Comparison of ENCODE assay signal across 9 mouse cellular contexts in the genomic region with DNA sequence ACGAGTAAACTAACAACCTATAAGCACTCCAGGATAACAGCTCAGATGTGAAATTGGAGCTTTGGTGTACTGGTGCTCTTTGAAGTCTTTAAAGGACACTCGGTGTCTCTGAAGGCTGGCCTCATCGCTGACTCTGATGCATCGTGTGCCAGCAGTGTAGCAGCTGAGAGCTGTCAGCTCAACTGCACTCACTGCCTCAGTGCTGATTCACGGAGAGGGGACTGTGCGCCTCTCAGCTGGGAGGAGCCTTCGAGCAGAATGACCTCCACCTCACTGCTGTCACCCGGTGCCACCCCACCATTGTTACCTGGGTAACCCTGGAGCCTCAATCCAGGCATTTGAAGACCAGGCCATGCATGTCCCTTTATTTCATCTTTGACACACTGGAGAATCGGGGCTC. TPM values are rescaled to one million over a fixed set of nuclear protein-coding genes. Genes with fewer than 3 reads are reported as not detected.
DNase-seq lines count a peak whose midpoint lies in the region; ATAC-seq lines count a peak whose summit lies in the region.
"Had no signal": no experiment of that assay in that cellular context is flagged by ENCODE, and none has a peak within 500 bp of the region (broad histone marks: within the 10 kb centered on the region; RNA-seq: fewer than 3 reads in every experiment).

No protein-coding gene starts in this region.

- ATAC-seq in forebrain, embryonic 13.5 days = 0 out of 2 replicates have a peak, but pooled peaks have one; percentile 16
- ATAC-seq in forebrain, embryonic 16.5 days = no peak
- peak; percentile 73; the same call in 1 of the 2 replicates for ATAC-seq in kidney, embryonic 14.5 days (ENCODE audit: low FRiP score, low TSS enrichment)

- DNase-seq in kidney, postnatal 25 days = no peak
- peak; percentile 75 for DNase-seq in adrenal gland, adult 8-10 months
- DNase-seq in lung, postnatal 10 days = peak; percentile 16
- no peak for DNase-seq in B cell, adult 2 months
- DNase-seq in frontal cortex, adult 2 months (ENCODE audit: extremely low spot score in 1 of 2, low spot score in 1 of 2) = no peak

- H3K9ac ChIP-seq in forebrain, embryonic 13.5 days = no peak overlapping the region
- no peak overlapping the region for H3K9ac ChIP-seq in forebrain, embryonic 16.5 days (replicated peaks; ENCODE audit: low read depth, low read length)
- no peak overlapping the region for H3K9ac ChIP-seq in kidney, embryonic 14.5 days (ENCODE audit: low read depth, low read length)
- H3K9ac ChIP-seq: limb, embryonic 15.5 days had no signal

- no peaks in the 10 kb centered on the region for H3K36me3 ChIP-seq in forebrain, embryonic 13.5 days (ENCODE audit: poor library complexity, severe bottlenecking)
- no peaks in the 10 kb centered on the region for H3K36me3 ChIP-seq in forebrain, embryonic 16.5 days (ENCODE audit: control insufficient read depth, insufficient read depth)
- H3K36me3 ChIP-seq in kidney, embryonic 14.5 days (ENCODE audit: control insufficient read depth, insufficient read depth, low read length) = no peaks in the 10 kb centered on the region
- H3K36me3 ChIP-seq: limb, embryonic 15.5 days had no signal

- no peaks in the 10 kb centered on the region for H3K4me1 ChIP-seq in forebrain, embryonic 13.5 days
- H3K4me1 ChIP-seq in forebrain, embryonic 16.5 days (replicated peaks; ENCODE audit: control insufficient read depth, insufficient read depth, low read length) = no peaks in the 10 kb centered on the region
- peaks cover 4% of the 10 kb centered on the region; the same call in 1 of the 2 replicates for H3K4me1 ChIP-seq in kidney, embryonic 14.5 days (ENCODE audit: control insufficient read depth, insufficient read depth, low read length)
- H3K4me1 ChIP-seq: limb, embryonic 15.5 days had no signal

- 31% methylated on average over 9 of the region's 9 CpGs for WGBS in forebrain, embryonic 13.5 days
- 31% methylated on average over 9 of the region's 9 CpGs for WGBS in forebrain, embryonic 16.5 days
- 9% methylated on average over 9 of the region's 9 CpGs for WGBS in kidney, embryonic 14.5 days

- H3K27me3 ChIP-seq in forebrain, embryonic 13.5 days = no peaks in the 10 kb centered on the region
- H3K27me3 ChIP-seq in forebrain, embryonic 16.5 days (replicated peaks; ENCODE audit: control insufficient read depth, insufficient read depth, low read length) = no peaks in the 10 kb centered on the region
- no peaks in the 10 kb centered on the region for H3K27me3 ChIP-seq in kidney, embryonic 14.5 days (ENCODE audit: control insufficient read depth, insufficient read depth, low read length)
- H3K27me3 ChIP-seq: limb, embryonic 15.5 days had no signal

- H3K4me3 ChIP-seq in forebrain, embryonic 13.5 days = no peak overlapping the region
- H3K4me3 ChIP-seq in forebrain, embryonic 16.5 days (replicated peaks; ENCODE audit: low read length) = no peak overlapping the region
- no peak overlapping the region for H3K4me3 ChIP-seq in kidney, embryonic 14.5 days (ENCODE audit: low read length)
- H3K4me3 ChIP-seq: limb, embryonic 15.5 days had no signal

- no peaks in the 10 kb centered on the region for H3K9me3 ChIP-seq in forebrain, embryonic 13.5 days (replicated peaks)
- no peaks in the 10 kb centered on the region for H3K9me3 ChIP-seq in forebrain, embryonic 16.5 days (ENCODE audit: control insufficient read depth, low read length)
- H3K9me3 ChIP-seq in kidney, embryonic 14.5 days (ENCODE audit: control insufficient read depth, low read length) = no peaks in the 10 kb centered on the region
- H3K9me3 ChIP-seq: limb, embryonic 15.5 days had no signal

- no peak overlapping the region for H3K4me2 ChIP-seq in forebrain, embryonic 13.5 days
- no peak overlapping the region for H3K4me2 ChIP-seq in forebrain, embryonic 16.5 days (ENCODE audit: low read length)
- no peak overlapping the region for H3K4me2 ChIP-seq in kidney, embryonic 14.5 days (replicated peaks; ENCODE audit: low read depth, low read length)
- H3K4me2 ChIP-seq: limb, embryonic 15.5 days had no signal

- H3K27ac ChIP-seq in forebrain, embryonic 13.5 days = no peak overlapping the region
- no peak overlapping the region for H3K27ac ChIP-seq in forebrain, embryonic 16.5 days (ENCODE audit: low read length)
- no peak overlapping the region for H3K27ac ChIP-seq in kidney, embryonic 14.5 days (ENCODE audit: low read depth, low read length)
- H3K27ac ChIP-seq: limb, embryonic 15.5 days had no signal

RNA-seq across cellular contexts. Expression of a gene that starts 7.9 kb away (rescaled TPM):
- 3.8 and 5.5 TPM in 2 replicates for polyA plus RNA-seq in forebrain, embryonic 13.5 days (2015; fragmentation: Nextera tagmentation; extraction: Ambion mirVana)
- 1.7 and 2.9 TPM in 2 replicates for polyA plus RNA-seq in forebrain, embryonic 16.5 days (2015; fragmentation: Nextera tagmentation; extraction: Ambion mirVana)
- polyA plus RNA-seq in kidney, embryonic 14.5 days (2014; fragmentation: Nextera tagmentation; extraction: Ambion mirVana) = 15.4 and 24.8 TPM in 2 replicates
- total RNA-seq in adrenal gland, adult 8-10 months (2022) = 10 to 100 TPM; 11.0 to 21.2 (median 15.8) TPM
- 10.6 and 11.8 TPM in 2 replicates for polyA plus RNA-seq in frontal cortex, adult 2 months (2012; rRNA removed)

RNA-seq across cellular contexts. Expression of a gene that starts 45.4 kb away (rescaled TPM):
- polyA plus RNA-seq in forebrain, embryonic 13.5 days (2015; fragmentation: Nextera tagmentation; extraction: Ambion mirVana) = 10.1 and 12.3 TPM in 2 replicates
- polyA plus RNA-seq in forebrain, embryonic 16.5 days (2015; fragmentation: Nextera tagmentation; extraction: Ambion mirVana) = 8.2 and 8.7 TPM in 2 replicates
- 32.7 and 47.0 TPM in 2 replicates for polyA plus RNA-seq in kidney, embryonic 14.5 days (2014; fragmentation: Nextera tagmentation; extraction: Ambion mirVana)
- 10 to 100 TPM; 44.6 to 57.2 (median 50.2) TPM for total RNA-seq in adrenal gland, adult 8-10 months (2022)
- polyA plus RNA-seq in frontal cortex, adult 2 months (2012; rRNA removed) = 14.7 and 17.3 TPM in 2 replicates

Comparison
In these comparisons a context has a peak if more than half of its experiments do, and no peak if none do; other contexts are left out.
1. DNase-seq: peak in adrenal gland, adult 8-10 months (single experiment) and lung, postnatal 10 days (single experiment); none in kidney, postnatal 25 days (0 of 2), B cell, adult 2 months (0 of 2) and frontal cortex, adult 2 months (0 of 2).